Mouse (Mus musculus): ENCODE data around the gene Fam24b.
A peak's percentile ranks its signal among the peaks of the same experiment; 100 is the strongest.

Fam24b gene

DNA sequence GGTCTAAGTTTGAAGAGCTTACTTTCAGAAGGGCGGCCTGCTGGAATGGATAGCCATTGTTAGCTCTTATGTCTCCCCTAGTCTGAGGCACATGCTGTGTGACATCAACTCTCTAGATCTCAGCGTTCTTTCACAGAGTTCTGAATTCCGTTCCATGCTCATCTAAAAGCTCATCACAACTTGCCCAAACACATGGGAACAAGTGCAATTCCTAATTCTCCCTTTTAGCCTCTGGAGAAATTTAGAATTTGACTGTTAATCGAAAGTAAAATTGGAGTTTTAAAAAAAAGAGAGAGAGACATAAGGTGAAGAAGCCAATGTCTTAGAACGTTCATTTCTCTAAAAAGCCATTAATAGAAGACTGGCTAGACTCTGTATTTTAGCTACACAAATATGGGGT is at the start of gene Fam24b:
Gene Fam24b, minus strand, starts transcription at position 101 of the 400 bp plus-strand sequence.
- no peak for DNase-seq

DNA sequence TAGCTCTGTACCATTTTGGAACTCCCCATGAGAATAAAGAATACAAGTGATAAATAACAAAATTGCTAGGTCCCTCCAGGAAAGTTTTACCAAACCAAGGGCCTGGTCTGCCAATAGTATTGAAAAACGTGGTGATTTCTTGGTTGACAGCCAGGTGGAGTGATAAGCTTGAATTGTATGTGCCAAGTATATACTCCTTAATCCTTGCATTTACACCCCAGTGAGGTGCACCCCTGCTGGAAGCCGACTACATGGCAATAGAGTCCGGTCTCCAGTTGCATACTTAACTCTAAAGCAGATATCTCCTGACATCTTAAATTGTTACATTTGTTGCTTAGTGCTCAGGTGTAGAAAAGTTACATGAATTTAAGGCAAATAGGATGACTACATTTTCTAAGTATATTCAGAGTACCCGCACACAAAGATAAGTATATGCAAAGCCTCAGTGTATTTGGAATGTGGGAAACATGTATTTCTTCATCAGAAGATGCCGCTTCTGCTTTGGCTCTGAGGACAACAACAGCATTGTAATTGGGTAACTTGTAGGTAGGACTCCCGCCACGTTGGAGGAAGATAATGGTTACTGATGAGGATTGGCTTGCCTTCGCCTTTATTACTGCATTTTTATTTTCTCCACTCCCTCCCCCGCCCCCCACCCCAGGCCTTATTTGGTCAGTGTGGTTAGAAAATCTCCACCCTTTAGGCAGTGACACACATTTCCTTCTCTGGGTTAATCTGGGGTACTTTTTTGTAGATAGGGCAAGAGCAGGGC is 42.8 kb upstream of the Fam24b start:
- DNase-seq: no peak

DNA sequence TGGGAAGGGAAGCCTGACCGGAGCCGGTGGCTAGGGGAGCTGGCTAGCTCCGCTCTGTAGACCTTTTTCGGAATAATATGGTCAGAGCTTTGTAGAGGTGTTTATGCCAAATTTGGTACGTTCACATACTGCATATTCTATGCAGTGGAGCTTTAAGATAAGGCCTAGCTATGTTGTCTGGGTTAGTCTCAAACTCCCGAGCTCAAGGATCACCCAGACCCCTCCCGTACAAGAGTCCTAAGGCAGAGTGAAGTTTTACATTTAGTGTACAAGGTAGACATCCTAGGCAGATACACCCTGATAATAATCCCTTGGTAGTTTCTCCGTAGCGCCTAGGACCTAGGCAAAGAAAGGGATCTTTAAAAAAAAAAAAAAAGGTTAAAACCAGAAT is 42.1 kb upstream of the Fam24b start:
- no peak for DNase-seq

DNA sequence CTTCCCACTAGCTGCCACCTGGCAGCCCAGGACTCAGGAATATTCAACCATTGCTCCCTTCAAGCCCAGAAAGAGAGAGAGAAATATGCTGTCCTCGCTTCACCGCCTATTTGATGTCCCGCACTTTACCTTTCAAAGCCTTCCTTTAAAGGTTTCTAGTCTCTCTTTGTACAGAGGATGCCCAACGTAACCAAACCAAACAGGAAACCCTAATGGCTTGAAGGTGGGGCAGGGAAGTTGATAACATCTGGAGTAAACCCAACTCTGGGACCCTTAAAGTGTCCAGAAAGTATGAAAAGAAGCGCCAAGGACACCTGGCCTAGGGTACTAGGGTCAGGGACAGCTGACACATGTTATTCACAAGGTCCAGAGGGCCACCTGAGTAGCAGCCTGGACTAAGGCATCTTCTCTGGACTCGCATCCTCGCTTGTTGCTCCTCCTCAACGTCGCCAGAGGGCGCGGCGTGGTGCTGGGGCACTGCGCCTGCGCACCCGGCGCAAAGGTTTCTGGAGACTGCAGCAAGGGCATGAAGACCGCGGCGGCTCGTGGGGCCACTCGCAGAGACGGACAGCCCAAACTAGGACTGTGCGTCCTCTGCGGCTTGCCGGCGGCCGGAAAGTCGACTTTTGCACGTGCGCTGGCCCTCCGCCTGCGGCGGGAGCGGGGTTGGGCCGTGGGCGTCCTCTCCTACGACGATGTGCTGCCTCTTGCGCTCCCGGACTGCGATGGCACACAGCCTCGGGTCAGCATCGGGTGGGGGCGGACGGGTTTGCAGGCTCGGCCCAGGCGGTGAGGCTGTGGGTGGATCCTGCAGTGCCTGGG is 41.5 kb upstream of the Fam24b start, which contains the start of gene Pstk:
Gene Pstk, plus strand, starts transcription at position 494 of the 822 bp plus-strand sequence.
- peak; percentile 87 for DNase-seq

DNA sequence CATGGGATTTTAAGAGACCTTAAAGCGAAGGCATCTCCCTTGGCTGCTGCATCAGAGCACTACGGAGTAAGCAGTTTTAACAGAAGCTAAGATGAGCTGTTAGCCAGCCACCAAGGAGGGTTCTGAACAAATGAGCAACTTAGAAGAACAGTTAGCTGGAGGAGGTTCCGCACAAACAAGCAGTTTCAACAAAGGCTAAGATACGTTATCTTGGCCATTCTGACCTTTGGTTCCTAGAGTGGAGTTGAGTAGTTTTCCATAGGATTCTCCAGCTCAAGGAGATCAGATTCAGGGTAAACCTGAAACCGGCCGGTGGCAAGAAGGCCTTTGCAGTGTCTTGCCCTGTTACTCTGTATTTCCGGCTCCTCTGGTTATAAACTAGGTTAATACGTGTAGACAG is 34.8 kb upstream of the Fam24b start:
- DNase-seq: no peak

DNA sequence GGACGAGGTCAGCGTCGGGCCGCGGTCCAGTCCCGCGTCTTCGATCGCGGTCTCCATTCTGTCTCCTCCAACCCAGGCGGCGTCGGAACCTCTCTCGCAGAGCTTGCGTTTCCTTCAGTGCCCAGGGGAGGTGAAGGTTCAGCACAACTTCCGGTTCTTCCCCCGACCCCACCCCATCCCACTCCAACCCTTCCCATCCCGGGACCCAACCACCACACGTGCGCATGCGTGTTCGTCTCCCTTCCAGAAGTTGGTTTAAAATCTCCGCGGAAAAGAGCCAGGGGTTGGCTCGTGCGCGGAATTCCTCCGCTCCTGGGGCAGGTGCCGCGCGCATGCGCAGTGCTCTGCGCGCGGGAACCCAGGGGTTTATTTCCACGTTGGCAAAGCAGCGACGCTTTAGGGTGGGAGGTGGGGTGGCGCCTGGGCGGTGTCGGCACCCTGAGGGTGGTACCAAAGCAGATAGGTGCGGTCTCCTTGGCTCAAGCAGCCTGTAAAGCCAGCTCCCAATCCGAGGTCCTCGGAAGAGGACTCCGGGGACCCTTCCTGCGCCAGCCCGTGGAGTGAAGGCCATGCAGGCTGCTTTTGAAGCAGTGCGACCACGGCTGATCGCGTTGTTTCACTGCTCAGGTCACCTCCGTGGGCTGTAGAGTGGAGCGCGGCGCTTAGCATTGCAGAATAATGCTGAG is 33.4 kb upstream of the Fam24b start, which contains the start of gene 2310057M21Rik:
Gene 2310057M21Rik, minus strand, starts transcription at position 145 of the 686 bp plus-strand sequence.
- DNase-seq: peak; percentile 95 to 97

DNA sequence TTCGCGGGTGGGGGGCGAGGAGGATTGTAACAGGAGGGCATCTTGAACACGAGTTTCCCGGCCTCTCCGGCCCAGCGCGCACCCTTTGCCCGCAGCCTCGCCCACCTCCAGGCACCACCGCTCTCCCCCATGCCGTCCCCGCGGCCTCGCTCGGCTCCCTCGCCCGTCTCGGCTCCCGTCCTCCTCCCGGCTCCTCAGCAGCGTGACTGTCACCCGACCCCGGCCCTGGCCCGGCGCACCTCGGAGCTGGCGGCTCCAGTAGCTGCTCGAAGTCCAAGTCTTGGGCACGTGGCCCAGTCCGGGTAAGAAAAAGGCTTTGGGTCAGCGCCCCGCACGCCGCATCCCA is 32.9 kb upstream of the Fam24b start:
- no peak for DNase-seq

DNA sequence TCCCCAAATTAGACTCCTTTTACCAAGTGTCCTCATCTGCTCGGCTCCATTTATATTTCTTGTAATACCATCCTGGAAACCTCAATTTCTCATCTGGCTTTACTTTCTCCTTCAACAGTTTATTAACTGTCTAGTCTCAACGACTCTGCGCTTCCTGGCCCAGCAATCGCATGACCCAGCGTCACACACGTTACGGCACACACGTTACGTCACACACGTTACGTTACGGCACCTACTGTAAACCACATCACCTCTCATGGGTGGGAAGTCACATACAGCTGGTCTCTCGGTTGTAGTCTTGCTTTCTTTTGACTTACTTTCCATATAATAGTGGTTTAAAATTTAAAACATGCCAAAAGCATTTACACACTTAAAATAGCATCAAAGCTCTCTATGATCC is 26.8 kb upstream of the Fam24b start:
- DNase-seq: no peak

DNA sequence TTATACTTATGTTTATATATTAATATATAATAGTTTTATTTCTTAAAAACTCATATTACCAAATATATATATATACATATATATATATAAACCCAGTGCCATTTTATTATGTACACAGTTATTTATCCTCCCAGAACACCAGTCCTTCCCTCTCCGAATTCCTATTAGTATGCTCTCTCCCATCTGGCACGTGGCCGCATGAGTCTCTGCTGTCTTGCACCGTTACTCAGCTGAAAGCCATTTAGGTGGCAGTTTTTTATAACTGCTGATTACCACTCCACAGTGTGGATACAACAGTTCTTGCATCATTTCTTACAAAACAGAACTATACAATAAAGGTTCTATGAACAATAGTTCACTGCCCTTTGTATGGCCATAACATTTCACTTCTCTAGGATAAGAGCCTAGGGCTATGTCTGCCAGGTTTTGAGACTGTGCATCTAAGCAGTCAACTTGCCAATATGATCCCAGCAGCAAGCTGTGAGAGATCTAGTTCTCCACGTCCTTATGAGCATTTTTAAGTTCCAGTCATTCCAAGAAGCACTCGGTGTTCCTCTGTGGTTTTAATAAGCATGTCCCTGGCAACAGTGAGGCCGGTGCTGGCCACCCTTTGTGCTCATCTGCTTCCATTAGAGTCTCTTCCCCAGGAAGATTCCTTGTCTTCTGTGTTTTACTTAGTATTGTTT is 16.7 kb upstream of the Fam24b start:
- no peak for DNase-seq

DNA sequence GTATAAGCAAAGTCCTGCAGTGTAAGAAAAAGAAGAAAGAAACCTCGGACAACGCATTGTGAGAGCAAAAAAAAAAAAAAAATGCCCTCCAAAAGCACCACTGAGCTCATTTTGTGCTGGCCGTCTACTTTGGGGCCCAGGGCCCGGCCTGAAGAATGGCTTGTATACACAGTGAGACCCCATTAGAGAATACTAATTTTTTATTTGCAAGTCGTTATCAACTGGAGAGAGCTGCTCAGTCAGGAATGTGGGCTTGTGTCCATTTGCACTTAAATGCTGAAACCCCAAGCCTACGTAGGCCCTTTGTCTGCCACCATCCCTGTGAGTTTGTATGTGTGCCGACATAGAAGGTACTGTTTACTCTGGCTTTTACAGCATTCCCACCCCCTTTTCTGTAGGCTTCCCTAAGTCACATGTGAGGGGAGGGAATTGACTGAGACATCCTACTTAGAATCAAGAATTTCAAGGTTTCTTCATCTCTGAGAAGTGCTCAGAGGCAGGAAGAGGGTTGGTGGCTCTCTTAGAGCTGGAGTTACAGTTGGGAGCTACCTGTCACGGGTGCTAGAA is 8.3 kb upstream of the Fam24b start:
- DNase-seq: no peak

DNA sequence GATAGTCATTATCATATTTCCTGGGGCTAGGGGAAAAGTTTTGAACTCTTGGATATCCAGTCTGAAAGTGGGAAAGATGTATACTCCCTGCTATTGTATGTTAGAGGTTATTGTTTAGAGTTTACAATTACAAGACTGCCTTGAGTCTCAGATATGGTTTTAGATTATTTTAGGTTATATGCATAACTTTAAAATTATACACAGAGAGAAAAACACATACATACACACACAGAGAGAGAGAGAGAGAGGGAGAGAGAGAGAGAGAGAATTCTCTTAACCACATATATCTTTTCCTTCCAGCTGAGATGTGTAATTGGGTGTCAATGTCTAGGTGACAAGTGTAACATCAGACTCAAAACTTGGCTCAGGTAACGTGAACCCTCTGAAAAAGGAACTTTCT is 4.2 kb upstream of the Fam24b start, which contains the start of gene Fam24a:
Gene Fam24a, plus strand, starts transcription at position 301 of the 400 bp plus-strand sequence.
- DNase-seq: no peak

DNA sequence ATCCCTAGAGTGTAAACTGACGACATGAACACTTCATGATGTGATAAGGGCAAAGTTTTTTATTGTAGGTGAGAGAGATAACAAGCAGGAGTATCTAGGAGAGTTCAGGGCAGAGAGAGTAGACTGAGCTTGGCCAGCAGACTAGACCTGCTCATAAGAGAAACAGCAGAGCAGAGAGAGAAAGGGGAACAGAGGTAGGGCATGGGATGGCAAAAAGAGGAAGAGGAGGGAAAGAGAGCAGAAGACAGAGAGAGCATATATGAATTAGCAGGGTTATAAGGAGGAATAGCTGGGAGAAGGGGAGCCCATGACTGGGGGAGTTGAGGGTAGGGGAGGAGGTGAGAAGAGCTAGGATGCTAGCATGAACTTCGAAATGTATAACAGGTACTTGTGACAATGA is 2.4 kb upstream of the Fam24b start:
- DNase-seq: no peak

DNA sequence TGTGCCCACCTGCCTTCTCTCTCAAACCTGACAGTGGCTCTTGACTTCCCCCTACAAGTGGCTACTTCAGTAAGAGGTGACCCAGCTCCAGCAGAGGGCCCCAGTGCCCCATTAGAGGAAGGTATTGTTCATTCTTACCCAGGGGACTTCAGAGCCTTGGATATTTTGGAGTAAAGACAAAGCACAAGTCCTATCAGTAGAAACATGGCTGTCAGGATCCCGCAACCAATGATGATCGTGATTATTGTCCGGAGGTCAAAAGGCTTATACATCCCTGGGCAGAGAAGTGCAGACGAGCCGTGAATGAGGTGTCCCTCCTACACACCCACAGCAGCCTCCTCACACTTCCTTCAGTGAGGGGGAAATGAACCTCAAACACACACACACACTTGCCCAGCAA is 2.3 kb downstream of the Fam24b start:
- no peak for DNase-seq

DNA sequence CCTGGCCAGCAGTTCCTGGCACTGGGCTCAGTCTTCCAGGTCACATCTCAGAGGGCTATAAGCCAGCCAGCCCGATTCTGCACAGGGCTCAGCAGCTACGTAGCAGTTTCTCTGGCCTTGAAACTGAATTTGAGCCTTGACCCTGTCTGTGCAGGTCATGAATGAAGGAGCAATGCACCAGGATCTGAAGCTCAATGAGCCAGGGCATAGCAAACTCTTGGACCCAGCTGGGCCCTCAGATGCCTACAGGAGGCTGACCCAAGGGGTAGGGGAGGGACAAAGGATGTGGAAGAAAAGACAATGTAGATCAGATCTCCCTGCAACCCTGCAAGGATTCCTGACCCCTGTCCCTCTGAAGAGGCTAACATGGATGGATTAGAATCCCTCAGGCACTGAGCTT is 7.1 kb downstream of the Fam24b start, which contains the start of gene Cuzd1:
Gene Cuzd1, minus strand, starts transcription at position 101 of the 400 bp plus-strand sequence.
- no peak for DNase-seq

DNA sequence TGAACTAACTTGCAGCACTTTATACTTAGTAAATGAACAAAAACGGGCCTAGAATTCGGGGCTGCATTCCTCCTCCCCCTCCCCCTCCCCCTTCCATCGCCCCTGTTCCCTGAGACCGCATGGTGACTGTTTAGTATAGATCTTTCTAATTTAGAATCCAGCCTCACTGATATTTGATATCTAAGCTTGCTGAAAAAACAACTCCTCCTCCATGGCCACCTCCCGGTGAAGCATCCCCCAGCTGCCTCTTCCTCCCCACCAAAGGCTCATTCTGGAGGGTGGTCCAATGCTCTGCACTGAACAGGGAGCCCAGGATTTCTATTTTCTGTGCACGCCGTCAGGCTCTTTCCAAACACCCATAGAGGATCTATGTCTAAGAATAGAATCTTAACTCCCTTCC is 11.0 kb downstream of the Fam24b start:
- DNase-seq: no peak

DNA sequence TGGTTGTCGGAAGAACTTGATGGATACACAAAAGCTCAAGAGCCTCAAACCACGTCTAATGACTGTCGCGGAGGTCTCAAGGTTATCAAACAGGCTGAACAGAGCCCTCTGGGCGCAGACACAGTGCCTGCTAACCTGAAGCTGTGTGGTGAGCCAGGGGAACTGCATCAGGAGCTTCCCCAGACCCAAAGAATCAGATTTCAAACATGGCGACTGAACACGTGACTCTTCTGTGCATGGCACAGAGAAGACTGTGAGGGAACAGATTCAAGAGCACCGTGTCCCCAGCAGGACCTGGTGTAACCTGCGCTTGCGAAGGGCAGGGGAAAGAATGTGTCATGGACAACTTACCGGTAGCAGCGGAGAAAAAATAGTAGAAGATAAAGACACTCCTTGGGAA is 11.7 kb downstream of the Fam24b start:
- DNase-seq: no peak

DNA sequence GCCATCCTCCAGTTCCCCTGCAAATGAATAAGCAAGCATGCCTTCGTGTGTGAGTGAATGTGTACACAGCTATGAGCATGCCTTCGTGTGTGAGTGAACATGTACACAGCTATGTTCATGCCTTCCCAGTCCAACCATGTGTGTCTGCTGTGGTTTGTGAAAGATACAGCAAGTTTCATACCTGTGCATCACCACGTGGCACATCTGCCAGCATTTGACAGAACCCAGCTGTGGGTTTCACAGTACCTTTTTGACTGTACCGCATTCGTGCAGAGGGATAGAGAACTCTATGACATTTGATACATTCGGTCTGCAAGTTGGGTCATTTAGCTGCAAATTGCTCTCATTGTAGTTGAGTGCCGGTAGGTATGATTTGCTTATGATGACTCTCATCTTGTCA is 14.8 kb downstream of the Fam24b start:
- DNase-seq: no peak

DNA sequence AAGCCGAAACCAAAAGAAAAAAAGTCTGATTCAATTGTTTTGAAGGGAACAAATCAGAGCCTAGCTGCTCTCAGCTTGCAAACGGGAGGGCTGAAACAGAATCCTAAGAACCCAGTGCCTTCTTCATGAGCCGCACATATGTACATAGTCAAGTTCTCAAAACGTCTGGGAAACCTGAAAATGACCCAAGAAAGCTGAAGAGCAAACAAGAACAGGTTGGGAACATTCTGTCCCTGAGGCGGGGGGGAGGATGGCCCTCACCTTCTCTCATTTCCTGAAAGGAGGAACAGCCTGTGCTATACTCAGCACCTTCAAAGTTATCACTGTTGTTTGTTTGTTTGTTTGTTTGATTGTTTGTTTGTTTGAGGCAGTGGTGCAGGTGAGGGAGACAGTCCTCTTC is 22.6 kb downstream of the Fam24b start:
- no peak for DNase-seq

DNA sequence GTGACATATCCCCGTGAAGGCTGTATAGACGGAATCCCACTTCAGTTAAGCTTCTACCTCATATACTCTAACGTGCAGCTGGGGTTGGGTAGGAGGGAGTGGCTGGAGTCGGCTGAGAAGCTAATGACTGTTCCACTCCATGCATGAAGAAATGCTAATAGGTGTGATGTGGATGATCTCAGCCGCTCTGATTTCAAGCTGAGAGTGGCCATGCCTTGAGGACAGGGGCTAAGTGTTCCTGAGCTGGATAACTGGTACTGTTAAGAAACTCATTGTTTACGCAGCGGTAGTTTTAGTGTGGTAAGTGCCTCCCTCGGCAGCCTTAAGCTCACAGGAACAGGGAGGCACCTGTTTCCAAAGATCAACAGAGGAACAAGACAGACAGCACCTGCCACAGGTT is 26.0 kb downstream of the Fam24b start:
- peak; percentile 18 to 58 for DNase-seq

DNA sequence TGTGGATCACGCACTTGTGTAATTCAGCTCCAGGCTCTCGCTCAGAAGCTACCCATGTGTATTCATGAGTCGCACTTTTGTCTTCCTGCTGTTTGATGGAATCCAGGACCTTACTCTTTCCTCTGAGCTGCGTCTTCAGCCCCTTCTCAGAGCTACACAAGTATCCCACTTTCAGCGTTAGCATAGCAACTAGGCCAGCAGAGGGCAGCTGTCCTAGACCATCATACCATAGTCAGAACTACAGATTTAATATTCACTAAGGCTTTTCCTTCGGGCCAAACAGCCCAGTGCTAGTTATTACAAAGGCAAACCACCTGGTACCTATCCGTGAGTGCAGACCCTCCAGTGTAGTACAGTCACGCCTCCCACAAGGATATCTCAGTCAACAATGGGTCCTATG is 32.2 kb downstream of the Fam24b start:
- no peak for DNase-seq

All from lung, adult 18-20 months (tissue).